Mouse (Mus musculus) lung, embryonic 14.5 days (tissue): Measurements from ENCODE around the gene Tnf. TPM values are rescaled to one million over a fixed set of nuclear protein-coding genes. Genes with fewer than 3 reads are reported as not detected.
A peak's percentile ranks its signal among the peaks of the same experiment; 100 is the strongest.

Source experiments
- ATAC-seq: fragments of 200-750 bp; cut with Nextera tagmentation; 2 replicates; pipeline ENCODE4 v1.8.0; 2017; ENCODE audit warnings: mild to moderate bottlenecking, moderate TSS enrichment, moderate library complexity; ENCODE audit not compliant: insufficient read depth
- DNase-seq: peaks from one replicate; pipeline ENCODE4 v3.0.0-alpha.2; 2015
- H3K27ac ChIP-seq: fragments of 300-500 bp; sonication (generic); 2 replicates; pipeline ENCODE4 v1.5.1; 2014; ENCODE audit warnings: low read depth, mild to moderate bottlenecking, moderate library complexity
- H3K27me3 ChIP-seq: fragments of 300-500 bp; sonication (generic); 2 replicates; pipeline ENCODE4 v1.6.1; 2014; ENCODE audit warnings: low read length, control low read depth; ENCODE audit not compliant: insufficient read depth
- H3K36me3 ChIP-seq: fragments of 300-500 bp; sonication (generic); 2 replicates; pipeline ENCODE4 v1.6.1; 2014; ENCODE audit warnings: control low read depth; ENCODE audit not compliant: insufficient read depth
- H3K4me1 ChIP-seq: fragments of 300-500 bp; sonication (generic); 2 replicates; pipeline ENCODE4 v1.6.1; 2014; ENCODE audit warnings: antibody characterized with exemption, control low read depth; ENCODE audit not compliant: insufficient read depth
- H3K4me2 ChIP-seq: fragments of 300-500 bp; sonication (generic); 2 replicates; pipeline ENCODE4 v1.6.1; 2014; ENCODE audit warnings: mild to moderate bottlenecking
- H3K4me3 ChIP-seq: fragments of 300-500 bp; sonication (generic); 2 replicates; pipeline ENCODE4 v1.5.1; 2014; ENCODE audit warnings: low read depth, low read length
- H3K9ac ChIP-seq: fragments of 300-500 bp; sonication (generic); 2 replicates; pipeline ENCODE4 v1.6.1; 2014
- H3K9me3 ChIP-seq: fragments of 300-500 bp; sonication (generic); 2 replicates; pipeline ENCODE4 v1.6.1; 2016; ENCODE audit warnings: low read depth, low read length, control low read depth
- CTCF ChIP-seq: IDR thresholded peaks from 2 replicates; pipeline ENCODE4 v1.5.1; 2016; ENCODE audit warnings: antibody characterized with exemption, low read depth
- WGBS: fragments of 180-500 bp; shearing (Covaris S2); extraction: QIAGEN DNeasy Blood & Tissue Kit; methylation state at CpG from one replicate; pipeline ENCODE4 v1.1.7; 2014; 5-methylcytosine and 5-hydroxymethylcytosine counted together
- polyA plus RNA-seq: library from polyadenylated mRNA; unstranded; fragments of >200 nt; fragmentation: Nextera tagmentation; extraction: Ambion mirVana; gene quantifications from 2 replicates; pipeline ENCODE4 v1.2.1, GENCODE M21; 2014

Tnf gene
- polyA plus RNA-seq, 1 experiment from 2014 or later: 0.21 TPM

DNA sequence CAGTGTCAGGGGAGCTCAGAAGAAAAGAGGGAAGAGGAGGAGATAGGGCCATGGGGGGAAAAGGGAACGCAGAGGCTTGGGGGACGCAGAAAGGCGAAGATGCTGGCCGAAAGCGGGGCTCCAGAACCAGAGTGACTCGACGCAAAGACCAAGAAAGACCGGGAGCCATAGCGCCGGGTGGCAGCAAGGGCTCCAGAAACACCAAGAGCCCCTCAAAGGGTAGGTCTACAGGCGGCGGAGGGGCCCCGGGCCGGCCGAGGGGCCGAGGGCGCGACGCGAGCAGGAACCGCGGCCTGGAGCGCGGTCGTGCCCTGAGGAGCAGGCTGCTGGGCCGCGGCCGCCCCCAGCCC lies 37.6 kb downstream of the Tnf start:
- no peak for TF ChIP-seq CTCF
- DNase-seq: no peak
- Histone ChIP-seq H3K4me2 (peak overlapping the region; percentile 99), H3K4me1 (peaks cover 13% of the 10 kb centered on the region; the same call in 1 of the 2 replicates), H3K9me3 (no peaks in the 10 kb centered on the region), H3K27me3 (no peaks in the 10 kb centered on the region), H3K4me3 (peak overlapping the region; percentile 100), H3K36me3 (peaks cover 38% of the 10 kb centered on the region), H3K27ac (peak overlapping the region; percentile 99), H3K9ac (peak overlapping the region; percentile 98)
- WGBS: 0% methylated on average over 28 of the region's 28 CpGs
- no peak for ATAC-seq

DNA sequence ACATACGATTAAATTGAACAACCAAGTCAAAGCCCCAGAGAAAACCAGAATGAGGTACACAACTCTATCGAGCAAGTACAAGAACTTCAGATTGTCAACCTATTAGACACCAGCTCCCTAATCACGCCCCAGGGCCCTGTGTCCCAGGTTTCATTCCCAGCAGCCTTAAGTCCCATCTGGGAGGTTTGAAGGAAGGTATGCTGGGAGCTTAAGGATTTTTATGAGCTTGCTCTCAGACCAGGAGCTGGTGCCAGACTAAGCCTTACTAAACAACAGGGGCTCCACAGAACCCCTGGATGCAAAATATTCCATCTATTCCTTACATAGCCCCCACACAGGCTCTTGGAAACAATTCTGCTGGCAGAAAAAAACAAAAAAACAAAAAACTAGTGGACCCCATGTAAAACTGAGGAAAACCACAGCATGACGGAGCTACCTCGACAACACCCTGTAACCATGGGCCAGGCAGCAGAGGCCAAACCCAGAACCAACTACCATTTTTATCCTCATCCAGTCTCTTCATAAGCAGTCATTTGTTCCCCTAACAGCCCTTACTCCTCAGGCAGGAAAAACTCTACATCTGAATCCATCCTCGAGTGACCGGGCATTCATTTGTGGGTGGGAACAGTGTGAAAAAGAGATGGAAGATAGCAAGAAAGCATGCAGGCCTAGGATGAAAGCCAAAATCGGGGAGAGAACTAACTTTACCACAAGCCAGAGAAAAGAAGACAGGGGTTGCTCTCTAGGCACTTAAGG lies 38.3 kb downstream of the Tnf start:
- no peak for TF ChIP-seq CTCF
- H3K36me3 ChIP-seq: peaks cover 45% of the 10 kb centered on the region
- ATAC-seq (no peak), DNase-seq (no peak)
- H3K27ac ChIP-seq: peak overlapping the region; percentile 99; the same call in 1 of the 2 replicates
- H3K9me3 ChIP-seq: no peaks in the 10 kb centered on the region
- H3K27me3 ChIP-seq: no peaks in the 10 kb centered on the region
- peak overlapping the region; percentile 99 for H3K4me2 ChIP-seq
- peak overlapping the region; percentile 98 for H3K9ac ChIP-seq
- WGBS: 11% methylated on average over 8 of the region's 8 CpGs
- peak overlapping the region; percentile 100 for H3K4me3 ChIP-seq
- peaks cover 13% of the 10 kb centered on the region; the same call in 1 of the 2 replicates for H3K4me1 ChIP-seq

DNA sequence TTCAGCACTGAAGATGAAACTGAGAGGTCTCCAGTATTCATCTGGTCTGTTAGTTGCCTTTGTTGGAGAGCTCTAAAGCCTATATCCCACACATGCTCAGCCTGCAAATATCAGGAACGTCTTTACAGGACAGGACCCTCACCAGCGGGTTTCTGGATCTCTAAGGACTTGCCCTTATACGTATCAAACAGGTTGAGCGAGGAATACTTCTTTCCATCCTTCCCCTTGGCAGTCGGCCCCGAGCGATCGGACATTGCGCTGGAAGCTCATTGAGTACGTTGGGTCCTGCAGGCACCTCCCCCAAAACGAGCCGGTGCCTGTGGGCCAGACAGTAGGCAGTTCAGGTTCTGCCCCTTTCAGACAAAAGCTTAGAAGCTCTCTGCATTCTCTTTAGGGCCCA lies 39.1 kb downstream of the Tnf start:
- Histone ChIP-seq H3K4me3 (peak overlapping the region; percentile 100), H3K4me1 (peaks cover 13% of the 10 kb centered on the region; the same call in 1 of the 2 replicates), H3K27ac (no peak overlapping the region), H3K9me3 (no peaks in the 10 kb centered on the region), H3K27me3 (no peaks in the 10 kb centered on the region), H3K36me3 (peaks cover 53% of the 10 kb centered on the region), H3K4me2 (peak overlapping the region; percentile 99), H3K9ac (peak overlapping the region; percentile 98)
- no peak for TF ChIP-seq CTCF
- DNase-seq (peak; percentile 39), ATAC-seq (no peak)
- 19% methylated on average over 12 of the region's 12 CpGs for whole genome bisulfite sequencing

DNA sequence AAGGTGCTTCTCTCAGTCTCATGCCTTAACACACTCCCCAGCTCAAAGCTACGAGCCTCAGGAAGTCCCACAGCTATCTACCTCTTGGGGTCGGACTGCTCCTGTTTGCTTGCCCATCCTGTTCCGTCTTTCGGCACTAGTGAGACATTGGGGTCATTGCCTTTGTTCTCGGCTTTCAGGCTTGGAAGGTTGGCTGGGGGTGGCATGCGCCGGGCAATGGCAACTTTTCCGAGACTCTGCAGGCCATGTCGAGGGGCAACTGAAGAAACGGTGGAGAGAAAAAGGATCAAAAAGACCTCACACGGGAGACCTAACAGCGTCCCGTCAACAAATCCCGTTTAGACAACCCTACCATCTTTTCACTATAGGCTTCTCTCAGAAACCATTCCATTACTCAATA lies 39.7 kb downstream of the Tnf start:
- ATAC-seq (no peak), DNase-seq (no peak)
- WGBS: 56% methylated on average over 14 of the region's 14 CpGs
- no peak overlapping the region for H3K27ac ChIP-seq
- peaks cover 59% of the 10 kb centered on the region for H3K36me3 ChIP-seq
- peaks cover 13% of the 10 kb centered on the region; the same call in 1 of the 2 replicates for H3K4me1 ChIP-seq
- TF ChIP-seq CTCF: no peak
- peak overlapping the region; percentile 100 for H3K4me3 ChIP-seq
- H3K4me2 ChIP-seq: peak overlapping the region; percentile 99
- H3K27me3 ChIP-seq: no peaks in the 10 kb centered on the region
- peak overlapping the region; percentile 98 for H3K9ac ChIP-seq
- no peaks in the 10 kb centered on the region for H3K9me3 ChIP-seq

DNA sequence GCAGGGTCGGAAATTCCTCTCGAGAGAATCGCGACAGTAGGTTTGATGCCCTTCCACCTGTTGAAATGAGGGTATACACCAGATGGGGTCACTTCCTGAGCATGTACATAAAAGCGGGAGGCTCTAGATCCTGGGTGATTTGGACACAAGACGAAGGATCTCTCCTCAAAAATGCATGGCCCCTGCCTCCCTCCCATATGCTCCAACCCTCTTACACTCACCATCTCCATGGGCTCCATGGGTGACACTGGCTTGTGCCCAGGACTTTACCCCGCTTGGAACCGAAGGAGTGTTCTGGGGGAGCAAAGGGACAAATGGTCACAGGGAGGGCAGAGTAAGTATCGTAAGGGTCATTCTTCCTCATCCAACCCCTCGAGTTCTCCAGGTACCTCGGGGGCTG lies 40.4 kb downstream of the Tnf start:
- H3K36me3 ChIP-seq: peaks cover 66% of the 10 kb centered on the region
- no peak overlapping the region for H3K27ac ChIP-seq
- TF ChIP-seq CTCF: no peak
- H3K4me2 ChIP-seq: peak overlapping the region; percentile 99; the same call in 1 of the 2 replicates
- H3K9ac ChIP-seq: no peak overlapping the region
- DNase-seq: no peak
- no peaks in the 10 kb centered on the region for H3K27me3 ChIP-seq
- no peak overlapping the region for H3K4me3 ChIP-seq
- H3K4me1 ChIP-seq: peaks cover 13% of the 10 kb centered on the region; the same call in 1 of the 2 replicates
- ATAC-seq: no peak
- 83% methylated on average over 11 of the region's 11 CpGs for WGBS
- H3K9me3 ChIP-seq: no peaks in the 10 kb centered on the region

DNA sequence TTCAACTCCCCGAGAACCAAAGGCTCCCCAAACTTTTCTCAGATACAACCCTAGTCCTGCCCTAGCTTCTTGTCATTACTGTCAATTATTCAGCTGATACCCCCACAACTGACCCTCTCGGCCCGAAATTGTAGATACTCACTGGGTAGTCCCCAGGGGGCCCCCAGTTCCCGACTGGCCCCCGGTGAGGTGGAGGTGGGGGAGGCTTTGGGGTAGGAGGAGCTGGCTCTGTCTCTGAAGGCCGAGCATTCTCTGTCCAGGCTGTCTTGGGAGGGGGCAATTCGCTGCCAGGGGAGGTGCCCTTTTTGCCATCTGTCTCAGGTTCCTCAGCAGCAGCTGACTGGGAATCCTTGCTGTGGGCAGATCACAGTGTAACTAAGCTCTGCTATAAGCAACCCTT lies 42.2 kb downstream of the Tnf start:
- ATAC-seq (no peak), DNase-seq (no peak)
- no peaks in the 10 kb centered on the region for H3K9me3 ChIP-seq
- 83% methylated on average over 7 of the region's 7 CpGs for WGBS
- TF ChIP-seq CTCF: no peak
- no peak overlapping the region for H3K9ac ChIP-seq
- peaks cover 84% of the 10 kb centered on the region for H3K36me3 ChIP-seq
- peaks cover 6% of the 10 kb centered on the region; the same call in 1 of the 2 replicates for H3K4me1 ChIP-seq
- H3K4me2 ChIP-seq: no peak overlapping the region
- H3K27ac ChIP-seq: no peak overlapping the region
- H3K4me3 ChIP-seq: no peak overlapping the region
- H3K27me3 ChIP-seq: no peaks in the 10 kb centered on the region

DNA sequence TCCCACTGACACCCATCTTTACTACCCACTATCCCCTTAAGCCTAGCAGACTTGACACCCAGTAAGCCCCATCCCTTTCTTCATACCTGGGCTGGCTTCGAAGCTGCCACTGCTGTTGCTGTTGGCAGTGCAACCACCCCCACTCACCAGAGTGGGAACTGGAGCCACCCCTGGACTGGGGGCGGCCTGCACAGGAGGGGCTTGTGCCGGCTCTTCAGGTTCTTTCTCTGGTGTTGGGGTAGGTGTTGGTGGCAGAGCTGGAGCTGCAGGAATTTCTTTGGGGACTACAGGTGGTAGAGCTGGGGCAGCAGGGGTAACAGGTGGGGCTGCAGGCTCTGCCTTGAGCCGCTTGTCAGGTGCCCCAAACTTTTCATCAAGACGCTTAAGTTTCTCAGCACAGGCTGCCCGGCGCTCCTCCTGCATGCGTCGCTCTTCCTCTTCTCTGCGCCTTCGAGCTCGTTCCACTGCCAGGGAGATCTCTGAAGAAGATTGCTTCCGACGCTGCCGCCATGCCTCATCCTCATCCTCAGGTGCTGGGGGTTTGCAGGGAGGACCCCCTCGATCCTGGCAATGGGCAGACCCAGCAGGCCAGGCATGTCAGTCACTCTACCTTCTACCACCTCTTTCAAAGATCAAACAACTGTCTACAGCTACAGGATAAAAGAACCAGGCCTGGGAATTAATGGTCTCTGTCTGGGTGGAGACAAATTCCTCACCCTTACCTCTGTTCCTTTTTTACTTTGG lies 42.8 kb downstream of the Tnf start:
- Histone ChIP-seq H3K4me1 (peaks cover 6% of the 10 kb centered on the region; the same call in 1 of the 2 replicates), H3K9me3 (no peaks in the 10 kb centered on the region), H3K27me3 (no peaks in the 10 kb centered on the region), H3K4me2 (no peak overlapping the region), H3K27ac (no peak overlapping the region), H3K36me3 (peaks cover 90% of the 10 kb centered on the region), H3K4me3 (no peak overlapping the region), H3K9ac (no peak overlapping the region)
- ATAC-seq (no peak), DNase-seq (no peak)
- 92% methylated on average over 16 of the region's 16 CpGs for WGBS
- no peak for TF ChIP-seq CTCF
